Mouse (Mus musculus): ENCODE measurements around the gene Gga1.

- TF ChIP-seq CTCF (IDR thresholded peaks at IDR 0.05; ENCODE audit: control insufficient read depth, insufficient read depth, insufficient read length): no peak
- no peak for TF ChIP-seq CEBPB (IDR thresholded peaks at IDR 0.05; ENCODE audit: low read depth)
These were observed 59.4 kb downstream of the Gga1 start for GRCm38 (mm10) chr15:78936403-78936802.

Measured in C2C12 (cell line).